Mouse (Mus musculus) gastrocnemius, postnatal 10 days (tissue): ENCODE measurements at regions not wholly inside any gene's neighbourhood (a gene's known extent, or its start where the extent isn't known, plus 50 kb on each side); places are given as distances from the start of the nearest gene placed in this dataset.

Experiments used
- DNase-seq: peaks from one replicate; pipeline ENCODE4 v3.0.0; 2021; ENCODE audit warnings: mixed read lengths

DNA sequence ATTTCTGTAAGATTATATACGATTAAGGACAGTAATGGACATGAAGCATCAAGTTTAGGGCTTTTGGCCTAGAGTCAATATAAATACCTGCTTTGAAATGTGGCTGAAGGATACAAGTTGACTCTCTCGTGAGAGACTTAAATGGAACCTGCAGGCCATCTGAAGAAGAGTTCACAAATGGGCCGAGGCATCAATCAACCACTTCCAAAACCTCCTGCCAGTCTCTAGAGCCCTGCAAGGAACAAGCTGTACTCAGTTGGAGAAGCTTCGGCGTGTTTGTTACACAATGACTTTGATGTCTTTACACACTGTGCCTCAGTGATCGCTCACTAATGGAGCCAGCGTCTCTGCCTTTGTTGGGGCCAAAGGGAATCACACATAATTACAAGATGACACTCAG is 146.1 kb upstream of the Ccnd2 start:
- DNase-seq = no peak

- DNase-seq = no peak
Measured at GRCm38 (mm10) chr6:127311192-127312054, 135.2 kb upstream of the Parp11 start.

DNA sequence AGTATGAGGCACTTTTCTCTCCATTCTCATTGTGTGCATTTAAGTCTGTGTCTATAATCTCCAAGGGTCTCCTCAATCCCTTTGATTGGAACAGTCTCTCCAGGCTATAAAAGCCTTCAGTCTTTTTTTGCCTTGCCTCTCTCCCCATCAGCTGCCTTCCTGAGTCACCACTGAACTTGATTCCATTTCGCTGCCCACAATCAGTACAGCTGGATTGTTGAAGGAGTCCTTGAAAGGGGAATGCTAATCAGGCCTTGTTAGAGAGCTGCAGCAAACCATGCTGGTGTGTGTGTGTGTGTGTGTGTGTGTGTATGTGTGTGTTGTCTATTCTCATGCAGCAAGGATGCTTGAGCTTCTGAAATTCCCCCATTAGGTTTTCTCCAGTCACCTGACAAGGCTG is 129.3 kb upstream of the Parp11 start:
- DNase-seq = no peak

DNA sequence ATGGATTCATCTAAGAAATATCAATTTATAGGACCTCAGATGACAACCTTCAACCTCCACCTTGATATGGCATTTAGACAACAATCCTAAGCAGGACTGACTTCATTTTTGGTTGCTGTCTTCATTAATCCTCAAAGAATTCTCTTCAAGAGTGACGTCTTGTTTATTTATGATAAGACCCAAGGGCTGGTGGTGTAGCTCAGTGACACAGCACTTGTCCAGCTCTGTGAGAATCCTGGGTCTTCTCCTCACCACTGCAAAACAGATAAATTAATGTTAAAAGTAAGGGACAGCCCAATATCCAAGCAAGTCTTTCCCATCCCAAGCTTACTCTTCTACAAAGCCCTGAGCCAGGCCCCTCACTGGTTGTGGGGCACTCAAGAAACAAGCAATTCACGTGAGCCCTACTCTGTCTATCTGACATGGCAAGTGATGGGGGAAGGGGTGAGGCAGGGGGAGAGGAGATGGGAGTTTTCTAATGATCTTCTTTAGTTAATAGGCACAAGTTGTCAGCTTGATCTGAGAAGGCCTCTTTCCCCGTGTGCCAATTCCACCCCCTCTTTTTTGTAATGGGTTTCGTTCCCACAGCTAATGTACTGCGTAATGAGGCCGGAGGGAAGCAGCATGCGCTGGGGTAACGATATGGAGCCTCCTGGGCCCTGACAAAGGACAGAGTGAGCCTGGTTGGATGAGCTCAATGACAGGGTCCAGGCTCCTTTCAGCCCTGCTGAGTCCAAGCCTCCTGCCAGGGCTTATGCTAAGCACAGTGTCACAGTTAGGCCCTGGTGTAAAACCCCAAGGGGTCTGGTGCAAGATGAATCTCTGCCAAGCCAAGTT is 127.7 kb upstream of the Parp11 start:
- DNase-seq = no peak

GRCm38 (mm10) chr6:127320600-127320999 is 126.0 kb upstream of the Parp11 start:
- DNase-seq = no peak

DNA sequence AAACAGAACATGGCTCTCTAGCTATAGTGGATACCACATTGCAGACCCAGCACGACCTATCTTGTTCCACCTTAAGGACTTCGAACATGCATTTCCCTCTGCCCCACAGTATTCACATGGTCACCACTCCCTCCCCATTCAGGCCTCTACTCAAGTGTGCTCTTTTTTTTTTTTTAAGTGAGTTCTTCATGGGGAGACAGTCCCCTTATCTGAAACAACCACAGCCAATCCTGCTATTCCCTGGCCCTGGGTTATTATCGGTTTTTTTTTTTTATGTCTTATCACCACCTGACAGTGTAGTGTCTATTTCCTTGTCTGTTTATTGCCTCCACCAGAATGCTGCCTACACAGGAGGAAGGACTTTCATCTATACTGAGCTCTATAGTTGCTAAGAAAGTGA is 125.6 kb upstream of the Parp11 start:
- DNase-seq = no peak

DNA sequence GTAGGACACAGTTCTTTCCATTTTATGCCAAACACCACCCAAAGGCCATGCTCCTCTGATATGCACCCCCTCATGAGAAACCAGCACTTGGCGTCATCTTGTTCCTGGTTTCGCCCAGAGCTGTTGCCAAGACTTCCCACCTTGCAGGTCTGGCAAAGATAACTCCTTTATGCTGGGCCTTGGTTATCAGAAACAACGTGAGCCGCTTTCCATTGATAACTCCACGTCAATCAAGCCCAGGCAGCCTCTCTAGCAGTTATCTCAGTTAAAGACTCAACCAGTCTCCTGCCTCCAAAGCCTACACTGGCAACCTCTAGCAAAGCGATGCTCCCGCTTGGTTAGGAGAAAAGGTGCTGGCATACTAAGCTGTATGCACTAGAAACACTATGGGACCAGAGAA is 124.2 kb upstream of the Parp11 start:
- no peak for DNase-seq

DNA sequence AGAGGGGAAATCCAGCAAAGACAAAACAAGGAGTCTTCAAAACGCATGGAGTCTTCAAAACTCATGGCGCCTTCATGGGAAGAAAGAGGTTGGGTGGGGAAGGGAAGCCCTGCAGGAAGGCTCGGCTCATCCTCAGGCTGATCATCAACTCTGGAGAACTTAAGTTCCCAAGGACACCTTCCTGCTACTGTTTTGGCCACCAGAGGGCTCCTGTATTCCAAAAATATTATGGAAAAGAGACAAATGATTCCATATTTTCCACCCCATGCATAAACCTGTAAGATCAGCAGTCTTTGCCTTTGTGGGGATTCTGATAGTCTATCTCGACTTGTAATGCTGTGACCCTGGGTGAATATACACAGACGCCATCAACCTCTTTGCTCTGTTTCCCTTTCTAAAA is 121.7 kb upstream of the Parp11 start:
- DNase-seq = peak; percentile 53

- no peak for DNase-seq
Measured at GRCm38 (mm10) chr6:127325596-127326332, 120.9 kb upstream of the Parp11 start.

GRCm38 (mm10) chr6:127326333-127326729 is 120.3 kb upstream of the Parp11 start:
- DNase-seq = no peak

GRCm38 (mm10) chr6:127329191-127330014 is 117.2 kb upstream of the Parp11 start:
- no peak for DNase-seq

DNA sequence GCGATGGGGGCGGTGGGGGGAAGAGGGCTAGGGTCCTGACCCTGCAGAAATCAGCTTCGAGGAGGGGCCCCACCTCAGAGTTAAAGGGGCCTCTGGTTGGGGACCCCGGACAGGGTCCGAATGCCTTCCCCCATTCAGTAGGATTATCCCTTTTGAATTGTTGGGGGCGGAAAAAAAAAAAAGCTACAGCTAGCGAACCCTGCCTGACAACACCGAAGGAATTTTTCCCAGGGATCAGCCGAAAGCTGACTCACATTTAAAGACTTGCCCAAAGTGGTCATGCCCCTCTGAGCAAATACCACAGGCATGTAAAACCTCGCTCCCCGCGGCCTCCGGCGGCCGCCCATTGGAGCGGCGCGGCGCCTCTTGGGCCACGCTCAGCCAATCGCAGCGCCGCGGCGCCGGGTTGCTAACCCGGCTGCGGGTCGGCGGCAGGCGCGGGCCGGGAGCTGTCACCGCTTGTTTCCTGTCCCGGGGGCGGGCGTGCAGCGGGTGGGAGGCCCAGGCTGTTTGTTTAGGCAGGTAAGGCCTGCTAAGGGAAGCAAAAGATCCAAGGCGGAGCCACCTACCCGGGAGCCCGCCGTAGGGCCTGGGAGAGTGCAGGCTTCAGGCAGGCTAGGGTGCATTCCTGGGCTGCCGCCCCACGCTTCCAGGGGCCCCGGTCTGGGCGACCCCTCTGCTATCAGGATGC is 116.5 kb upstream of the Parp11 start:
- DNase-seq = peak; percentile 85

DNA sequence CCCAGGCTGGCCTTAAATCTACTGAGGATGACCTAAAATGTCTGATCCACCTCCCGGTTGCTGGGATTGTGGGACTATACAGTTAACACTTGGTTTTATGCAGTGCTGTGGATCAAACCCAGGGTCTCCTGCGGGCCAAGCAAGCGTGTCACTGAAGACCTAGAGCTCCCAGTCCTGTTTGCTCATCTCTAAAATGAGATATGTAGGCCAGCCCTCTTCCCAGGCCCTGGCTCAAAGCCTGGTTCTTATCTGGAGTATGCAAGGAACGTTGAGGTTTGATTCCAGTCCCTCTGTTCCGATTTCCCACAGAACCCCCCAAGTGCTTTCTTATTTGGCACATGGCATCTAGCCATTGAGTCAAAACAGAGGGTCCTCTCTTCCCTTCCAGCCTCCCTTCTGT is 115.5 kb upstream of the Parp11 start:
- no peak for DNase-seq

DNA sequence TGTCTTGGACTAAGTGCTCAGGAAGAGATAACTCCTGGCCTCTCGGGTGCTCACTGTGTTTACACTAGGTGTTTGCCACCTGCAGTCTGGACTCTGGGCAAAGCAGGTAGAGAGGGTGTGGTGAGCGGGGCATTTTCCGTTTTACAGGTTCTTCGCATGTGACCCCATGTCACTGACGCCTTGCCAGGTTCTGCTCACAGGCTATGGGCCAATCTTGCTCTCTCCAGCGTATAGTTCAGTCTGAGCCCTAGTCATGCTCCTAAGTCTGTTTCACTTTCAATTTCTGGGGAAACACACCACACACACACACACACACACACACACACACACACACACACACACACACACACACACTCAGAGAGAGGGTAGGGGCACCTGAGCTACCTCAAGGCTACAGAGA is 112.4 kb upstream of the Parp11 start:
- no peak for DNase-seq

- DNase-seq = no peak
Measured at GRCm38 (mm10) chr6:127335462-127335886, 111.2 kb upstream of the Parp11 start.

GRCm38 (mm10) chr6:127335996-127336660 is 110.5 kb upstream of the Parp11 start:
- no peak for DNase-seq

DNA sequence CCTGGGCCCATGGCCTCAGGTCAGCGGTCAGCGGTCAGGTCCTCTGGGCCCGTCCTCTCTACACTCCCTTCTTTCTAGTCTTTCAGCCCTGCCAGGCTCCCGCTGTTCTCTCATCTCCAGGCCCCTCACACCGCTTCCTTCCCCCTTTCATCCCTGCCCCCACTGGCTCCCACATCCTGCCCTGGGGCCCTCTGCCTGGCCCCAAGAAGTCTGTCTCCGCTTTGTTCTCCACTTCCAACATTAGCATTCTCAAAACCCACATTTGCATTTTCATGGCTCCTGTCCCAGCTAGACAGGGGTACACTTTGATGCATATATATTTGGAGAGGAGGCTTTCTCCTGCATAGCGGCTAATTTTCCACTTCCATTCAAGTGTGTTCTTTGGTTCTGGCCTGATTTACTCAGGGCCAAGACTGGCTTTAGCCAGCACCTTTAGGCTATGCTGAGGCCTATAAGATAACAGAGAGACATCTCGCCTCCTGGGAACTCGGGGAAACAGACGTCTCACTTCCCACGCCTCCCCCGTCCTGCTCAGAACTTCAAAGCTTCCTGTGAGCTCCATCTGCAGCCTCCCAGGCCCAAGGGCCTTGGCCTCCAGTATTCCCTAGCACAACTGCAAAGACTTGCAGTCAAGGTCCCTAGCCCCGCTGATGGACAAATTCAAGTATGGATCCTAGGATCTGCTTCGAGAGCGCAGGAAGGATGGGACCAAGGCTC is 109.8 kb upstream of the Parp11 start:
- DNase-seq = no peak

- DNase-seq = no peak
Measured at GRCm38 (mm10) chr6:127337398-127337871, 109.2 kb upstream of the Parp11 start.

DNA sequence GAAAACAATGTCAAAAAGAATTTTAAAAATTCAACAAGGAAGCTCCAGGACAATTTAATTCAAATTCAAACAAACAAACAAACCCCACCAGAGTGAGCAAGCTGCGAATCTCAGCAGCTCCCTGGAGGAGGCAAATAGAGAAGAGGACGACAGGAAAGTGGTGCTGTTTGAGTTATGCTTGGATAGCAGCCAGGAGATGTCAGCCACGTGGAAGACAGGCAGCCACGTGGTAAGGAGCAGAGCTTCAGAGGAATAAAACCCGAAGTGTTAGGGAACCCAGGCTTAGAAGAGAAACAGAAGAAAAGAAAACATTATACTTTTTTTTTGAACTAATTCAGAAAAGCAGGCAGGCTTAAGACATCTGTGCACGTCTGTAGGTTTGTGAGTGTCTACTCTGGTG is 108.2 kb upstream of the Parp11 start:
- DNase-seq = no peak

DNA sequence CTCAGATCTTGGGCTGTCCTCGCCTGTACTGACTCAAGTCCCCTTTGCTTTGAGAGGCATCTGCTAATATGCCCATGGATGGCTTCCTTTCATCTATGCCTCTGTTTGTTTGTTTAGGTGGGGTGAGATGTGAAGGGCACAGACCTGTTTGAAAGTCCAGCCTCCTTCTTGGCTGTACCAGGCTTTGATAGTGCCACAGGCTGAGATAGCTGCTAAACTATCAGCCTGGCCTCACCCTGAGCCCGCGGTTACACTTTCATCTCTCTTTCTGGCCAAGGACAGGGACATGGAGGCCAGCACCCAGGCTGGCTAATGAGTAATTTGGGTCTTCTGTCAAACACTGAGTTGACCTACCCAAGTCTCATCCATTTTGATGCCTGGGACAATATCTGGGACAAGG is 105.0 kb upstream of the Parp11 start:
- no peak for DNase-seq
